Mouse (Mus musculus) lung, postnatal 0 days (tissue): ENCODE results near the gene Tor3a.

ENCODE experiments used
- CTCF ChIP-seq: IDR thresholded peaks from 2 replicates; pipeline ENCODE4 v1.5.1; 2016; ENCODE audit warnings: antibody characterized with exemption, mild to moderate bottlenecking
- EP300 ChIP-seq: IDR thresholded peaks from 2 replicates; pipeline ENCODE4 v1.6.1; 2016; ENCODE audit warnings: antibody characterized with exemption, mild to moderate bottlenecking, control low read depth

GRCm38 (mm10) chr1:156717751-156718285 is 43.7 kb upstream of the Tor3a start:
- TF ChIP-seq CTCF (no peak), EP300 (no peak)
